Mouse (Mus musculus) fibroblast of lung, adult 2 months (primary cell): ENCODE data around the gene Skint11.
"Not testable (repeated sequence)": the region's sequence is repeated elsewhere in the genome, so short reads cannot be mapped to it uniquely, and the experiment has no call there.

Experiments used
- DNase-seq: peaks from one replicate; pipeline ENCODE4 v3.0.0-alpha.2; 2011; ENCODE audit warnings: low read depth

The Skint11 gene

DNA sequence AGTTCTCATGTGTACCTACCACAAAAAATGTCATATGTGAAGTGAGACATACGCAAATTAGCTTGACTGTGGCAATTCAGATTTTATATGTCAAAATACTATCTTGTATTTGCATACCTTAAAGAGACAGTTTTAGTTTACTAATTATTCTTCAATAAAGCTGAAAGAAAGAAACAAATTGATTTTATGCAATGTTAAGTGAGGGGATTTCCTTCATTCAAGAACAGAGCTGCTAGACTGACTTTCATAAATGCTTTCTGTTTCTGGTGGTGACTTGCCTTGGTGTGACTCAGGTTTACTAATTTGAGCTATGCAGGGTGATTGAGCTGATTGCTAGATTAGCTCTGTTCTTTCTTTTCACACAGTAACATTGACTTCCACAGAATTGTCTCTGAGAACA, at the start of gene Skint11:
Gene Skint11 (plus strand): TSS at position 301 of the 400 bp plus-strand sequence.
- DNase-seq = no peak

DNA sequence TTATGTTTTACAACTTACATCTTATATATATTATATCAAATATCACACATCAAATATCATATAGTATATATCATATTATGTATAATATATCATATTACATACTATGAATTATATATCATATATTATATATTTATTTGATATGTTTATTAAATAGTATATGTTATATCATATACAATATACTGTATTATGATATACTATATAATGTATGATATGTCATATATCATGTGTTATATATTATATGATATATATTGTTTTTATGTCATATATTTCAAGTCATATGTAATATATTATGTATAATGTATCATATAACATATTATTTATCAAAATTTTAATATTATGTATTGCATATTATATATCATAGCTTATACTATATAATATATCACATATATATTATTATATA, 2.0 kb upstream of the Skint11 start:
- DNase-seq = no peak

GRCm38 (mm10) chr4:114172898-114173297, 9.7 kb downstream of the Skint11 start:
- DNase-seq = not testable (repeated sequence)

- not testable (repeated sequence) for DNase-seq
Measured at GRCm38 (mm10) chr4:114256906-114257305, 93.7 kb downstream of the Skint11 start.
